ENCODE assay signal across 21 mouse cellular contexts in the genomic region with DNA sequence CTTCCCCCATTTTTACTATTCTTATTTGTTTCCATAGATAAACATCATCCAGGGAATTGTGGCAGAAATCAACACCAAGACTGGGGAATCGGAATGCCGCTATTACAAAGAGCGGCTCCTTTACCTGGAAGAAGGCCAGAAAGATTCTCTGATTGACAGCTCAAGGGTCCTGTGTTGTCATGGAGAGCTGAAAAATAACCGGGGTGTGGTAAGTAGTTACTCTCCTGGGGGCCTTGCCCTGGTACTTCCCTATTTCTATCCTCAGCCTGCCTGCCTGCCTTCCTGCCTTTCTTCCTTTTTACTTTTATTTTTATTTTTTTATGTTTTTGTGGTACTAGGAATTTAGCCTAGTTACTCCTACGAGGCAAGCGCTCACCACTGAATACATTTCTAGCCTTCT. TPM values are rescaled to one million over a fixed set of nuclear protein-coding genes. Genes with fewer than 3 reads are reported as not detected.
DNase-seq lines count a peak whose midpoint lies in the region; ATAC-seq lines count a peak whose summit lies in the region.
"Had no signal": no experiment of that assay in that cellular context is flagged by ENCODE, and none has a peak within 500 bp of the region (broad histone marks: within the 10 kb centered on the region; RNA-seq: fewer than 3 reads in every experiment).

No protein-coding gene starts in this region.

- 81% methylated on average over 6 of the region's 6 CpGs for WGBS in forebrain, embryonic 14.5 days
- WGBS in forebrain, embryonic 11.5 days: 95% methylated on average over 6 of the region's 6 CpGs
- 84% methylated on average over 6 of the region's 6 CpGs for WGBS in midbrain, embryonic 13.5 days
- WGBS in midbrain, embryonic 15.5 days: 72% methylated on average over 6 of the region's 6 CpGs
- 81% methylated on average over 6 of the region's 6 CpGs for WGBS in heart, embryonic 11.5 days (ENCODE audit: insufficient replicate concordance)

- no peaks in the 10 kb centered on the region for H3K27me3 ChIP-seq in forebrain, embryonic 14.5 days (replicated peaks; ENCODE audit: control insufficient read depth, insufficient read depth, low read length)
- H3K27me3 ChIP-seq in forebrain, embryonic 11.5 days (ENCODE audit: control insufficient read depth, insufficient read depth, low read length): no peaks in the 10 kb centered on the region
- no peaks in the 10 kb centered on the region for H3K27me3 ChIP-seq in midbrain, embryonic 13.5 days
- H3K27me3 ChIP-seq in midbrain, embryonic 15.5 days (replicated peaks): no peaks in the 10 kb centered on the region
- no peaks in the 10 kb centered on the region for H3K27me3 ChIP-seq in splenic B cell, adult 2 months (ENCODE audit: control insufficient read depth, insufficient read depth, low read length, poor library complexity, severe bottlenecking)
- no peaks in the 10 kb centered on the region for H3K27me3 ChIP-seq in heart, embryonic 11.5 days (ENCODE audit: control insufficient read depth, insufficient read depth, low read length)
- H3K27me3 ChIP-seq: forebrain, embryonic 15.5 days; heart, embryonic 13.5 days; neural tube, embryonic 15.5 days had no signal

- no peaks in the 10 kb centered on the region for H3K9me3 ChIP-seq in forebrain, embryonic 14.5 days (replicated peaks; ENCODE audit: control insufficient read depth, low read length)
- no peaks in the 10 kb centered on the region for H3K9me3 ChIP-seq in forebrain, embryonic 11.5 days (ENCODE audit: control insufficient read depth, low read length)
- H3K9me3 ChIP-seq in midbrain, embryonic 13.5 days: no peaks in the 10 kb centered on the region
- no peaks in the 10 kb centered on the region for H3K9me3 ChIP-seq in midbrain, embryonic 15.5 days
- no peaks in the 10 kb centered on the region for H3K9me3 ChIP-seq in heart, embryonic 11.5 days (replicated peaks; ENCODE audit: control insufficient read depth, low read length)
- H3K9me3 ChIP-seq: embryonic facial prominence, embryonic 10.5 days; forebrain, embryonic 15.5 days; heart, embryonic 13.5 days; neural tube, embryonic 15.5 days had no signal

- H3K9ac ChIP-seq in forebrain, embryonic 14.5 days (ENCODE audit: low read length): no peak overlapping the region
- H3K9ac ChIP-seq in forebrain, embryonic 11.5 days (ENCODE audit: low read length): no peak overlapping the region
- no peak overlapping the region for H3K9ac ChIP-seq in midbrain, embryonic 13.5 days (replicated peaks)
- H3K9ac ChIP-seq in midbrain, embryonic 15.5 days: no peak overlapping the region
- H3K9ac ChIP-seq in heart, embryonic 11.5 days (ENCODE audit: low read depth, low read length): no peak overlapping the region
- H3K9ac ChIP-seq: forebrain, embryonic 15.5 days; heart, embryonic 13.5 days; liver, postnatal 0 days; neural tube, embryonic 15.5 days had no signal

- peak; percentile 18 for DNase-seq in forebrain, embryonic 14.5 days (ENCODE audit: low spot score)
- no peak for DNase-seq in forebrain, embryonic 11.5 days (ENCODE audit: low spot score)
- DNase-seq in splenic B cell, adult 2 months (ENCODE audit: low read depth, low spot score): peak; percentile 74
- DNase-seq: adrenal gland, postnatal 25 days; cerebellum, postnatal 36 days; gastrocnemius, postnatal 36 days; heart, postnatal 36 days; kidney, adult 8-10 months; liver; liver, postnatal 0 days; retina, postnatal 1 day had no signal

- no peaks in the 10 kb centered on the region for H3K4me1 ChIP-seq in forebrain, embryonic 14.5 days (ENCODE audit: control insufficient read depth, insufficient read depth, low read length)
- H3K4me1 ChIP-seq in forebrain, embryonic 11.5 days (replicated peaks; ENCODE audit: control insufficient read depth, insufficient read depth, low read length): no peaks in the 10 kb centered on the region
- no peaks in the 10 kb centered on the region for H3K4me1 ChIP-seq in midbrain, embryonic 13.5 days (replicated peaks)
- H3K4me1 ChIP-seq in midbrain, embryonic 15.5 days: no peaks in the 10 kb centered on the region
- 0 out of 2 replicates have a peak, but pooled peaks cover 2% of the 10 kb centered on the region for H3K4me1 ChIP-seq in heart, embryonic 11.5 days (ENCODE audit: control insufficient read depth, insufficient read depth, low read length)
- H3K4me1 ChIP-seq: forebrain, embryonic 15.5 days; neural tube, embryonic 15.5 days had no signal

- no peak overlapping the region for H3K4me2 ChIP-seq in forebrain, embryonic 14.5 days (ENCODE audit: low read length)
- no peak overlapping the region for H3K4me2 ChIP-seq in forebrain, embryonic 11.5 days (ENCODE audit: low read depth, low read length, severe bottlenecking)
- no peak overlapping the region for H3K4me2 ChIP-seq in midbrain, embryonic 13.5 days (replicated peaks)
- no peak overlapping the region for H3K4me2 ChIP-seq in midbrain, embryonic 15.5 days
- no peak overlapping the region for H3K4me2 ChIP-seq in heart, embryonic 11.5 days
- H3K4me2 ChIP-seq: forebrain, embryonic 15.5 days; heart, embryonic 13.5 days; neural tube, embryonic 15.5 days had no signal

- no peaks in the 10 kb centered on the region for H3K36me3 ChIP-seq in forebrain, embryonic 14.5 days (ENCODE audit: control insufficient read depth, insufficient read depth, low read length)
- no peaks in the 10 kb centered on the region for H3K36me3 ChIP-seq in forebrain, embryonic 11.5 days (ENCODE audit: control insufficient read depth, insufficient read depth, low read length)
- no peaks in the 10 kb centered on the region for H3K36me3 ChIP-seq in midbrain, embryonic 13.5 days
- no peaks in the 10 kb centered on the region for H3K36me3 ChIP-seq in midbrain, embryonic 15.5 days (replicated peaks)
- H3K36me3 ChIP-seq in splenic B cell, adult 2 months (ENCODE audit: control insufficient read depth, insufficient read depth, low read length, poor library complexity, severe bottlenecking): peaks cover 23% of the 10 kb centered on the region
- H3K36me3 ChIP-seq in heart, embryonic 11.5 days (ENCODE audit: control insufficient read depth, insufficient read depth, low read length): no peaks in the 10 kb centered on the region
- H3K36me3 ChIP-seq: embryonic facial prominence, embryonic 10.5 days; forebrain, embryonic 15.5 days; neural tube, embryonic 15.5 days had no signal

- ATAC-seq in forebrain, embryonic 14.5 days: no peak
- no peak for ATAC-seq in forebrain, embryonic 11.5 days (replicated peaks; ENCODE audit: low FRiP score)
- 0 out of 2 replicates have a peak, but pooled peaks have one; percentile 60 for ATAC-seq in midbrain, embryonic 13.5 days
- no peak for ATAC-seq in midbrain, embryonic 15.5 days (replicated peaks)
- ATAC-seq in granulocyte monocyte progenitor cell, adult 5-6 weeks (replicated peaks; ENCODE audit: poor library complexity, severe bottlenecking): peak; percentile 95
- ATAC-seq in activated CD4-positive, CD25-positive, alpha-beta regulatory T cell, adult 4 months: no peak
- no peak for ATAC-seq in heart, embryonic 11.5 days (replicated peaks; ENCODE audit: insufficient number of reproducible peaks, low FRiP score, low TSS enrichment)
- ATAC-seq: forebrain, embryonic 15.5 days; liver, postnatal 0 days had no signal

- no peak overlapping the region for H3K4me3 ChIP-seq in forebrain, embryonic 14.5 days (ENCODE audit: low read depth, low read length)
- no peak overlapping the region for H3K4me3 ChIP-seq in forebrain, embryonic 11.5 days (ENCODE audit: low read depth, low read length)
- no peak overlapping the region for H3K4me3 ChIP-seq in midbrain, embryonic 13.5 days (replicated peaks)
- H3K4me3 ChIP-seq in midbrain, embryonic 15.5 days: no peak overlapping the region
- H3K4me3 ChIP-seq in heart, embryonic 11.5 days (ENCODE audit: low read depth, low read length): no peak overlapping the region
- H3K4me3 ChIP-seq: embryonic facial prominence, embryonic 10.5 days; forebrain, embryonic 15.5 days; heart, embryonic 13.5 days; myocyte; neural tube, embryonic 15.5 days had no signal

- H3K27ac ChIP-seq in forebrain, embryonic 14.5 days (ENCODE audit: low read depth, low read length): no peak overlapping the region
- no peak overlapping the region for H3K27ac ChIP-seq in forebrain, embryonic 11.5 days (ENCODE audit: low read depth, low read length)
- no peak overlapping the region for H3K27ac ChIP-seq in midbrain, embryonic 13.5 days
- no peak overlapping the region for H3K27ac ChIP-seq in midbrain, embryonic 15.5 days
- H3K27ac ChIP-seq in heart, embryonic 11.5 days (ENCODE audit: low read depth, low read length): no peak overlapping the region
- H3K27ac ChIP-seq: embryonic facial prominence, embryonic 10.5 days; forebrain, embryonic 15.5 days; heart, embryonic 13.5 days; neural tube, embryonic 15.5 days had no signal

RNA-seq across cellular contexts. Expression of gene Fam208a, which starts 31.1 kb away (rescaled TPM):
- polyA plus RNA-seq in forebrain, embryonic 14.5 days (2014; fragmentation: Nextera tagmentation; extraction: Ambion mirVana): 8.7 and 13.3 TPM in 2 replicates
- 13.5 and 17.4 TPM in 2 replicates for polyA plus RNA-seq in forebrain, embryonic 11.5 days (2014; fragmentation: Nextera tagmentation; extraction: Ambion mirVana)
- 18.5 and 19.1 TPM in 2 replicates for polyA plus RNA-seq in midbrain, embryonic 13.5 days (2015; fragmentation: Nextera tagmentation; extraction: Ambion mirVana)
- 16.7 and 18.6 TPM in 2 replicates for polyA plus RNA-seq in midbrain, embryonic 15.5 days (2015; fragmentation: Nextera tagmentation; extraction: Ambion mirVana)
- total RNA-seq in granulocyte monocyte progenitor cell, adult 5-6 weeks (2014; fragmentation: Nextera tagmentation): 28.4 and 32.0 TPM in 2 replicates
- 22.1 and 31.7 TPM in 2 replicates for total RNA-seq in granulocyte monocyte progenitor cell, adult 5-6 weeks (2017)
- 10 to 100 TPM; 31.3 to 32.5 TPM for polyA plus RNA-seq in activated CD4-positive, CD25-positive, alpha-beta regulatory T cell, adult 4 months (2017; shearing (Covaris generic))
- 9.5 and 12.3 TPM in 2 replicates for polyA plus RNA-seq in heart, embryonic 11.5 days (2014; fragmentation: Nextera tagmentation; extraction: Ambion mirVana)

Comparison
In these comparisons a context has a peak if more than half of its experiments do, and no peak if none do; other contexts are left out.
1. ATAC-seq: peak in midbrain, embryonic 13.5 days (single experiment) and granulocyte monocyte progenitor cell, adult 5-6 weeks (single experiment); none in forebrain, embryonic 14.5 days (single experiment), forebrain, embryonic 11.5 days (single experiment), midbrain, embryonic 15.5 days (single experiment), activated CD4-positive, CD25-positive, alpha-beta regulatory T cell, adult 4 months (single experiment) and heart, embryonic 11.5 days (single experiment).